In genomic region chr12:112147365-112147764, GRCm38 (mm10) we compare ENCODE assay signal across 9 mouse cellular contexts. TPM values are rescaled to one million over a fixed set of nuclear protein-coding genes. Genes with fewer than 3 reads are reported as not detected.
DNase-seq lines count a peak whose midpoint lies in the region; ATAC-seq and TF ChIP-seq lines count a peak whose summit lies in the region.
"Had no signal": no experiment of that assay in that cellular context is flagged by ENCODE, and none has a peak within 500 bp of the region (broad histone marks: within the 10 kb centered on the region; RNA-seq: fewer than 3 reads in every experiment).

No protein-coding gene starts in this region.

- no peaks in the 10 kb centered on the region for H3K9me3 ChIP-seq in heart, embryonic 12.5 days (replicated peaks)
- no peaks in the 10 kb centered on the region for H3K9me3 ChIP-seq in limb, embryonic 13.5 days

- DNase-seq in lung, adult 2 months: no peak
- no peak for DNase-seq in lung, postnatal 36 days
- no peak for DNase-seq in left cerebral cortex, adult 8-10 months (ENCODE audit: low spot score in 2 of 2)
- no peak for DNase-seq in gastrocnemius, postnatal 14 days
- DNase-seq in adrenal gland, postnatal 14 days: no peak
- DNase-seq: layer of hippocampus, adult 9-11 months had no signal

- H3K27me3 ChIP-seq in heart, embryonic 12.5 days (replicated peaks): peaks cover 45% of the 10 kb centered on the region
- peaks cover 37% of the 10 kb centered on the region for H3K27me3 ChIP-seq in limb, embryonic 13.5 days
- peaks cover 49% of the 10 kb centered on the region for H3K27me3 ChIP-seq in small intestine, adult 2 months (ENCODE audit: control insufficient read depth, insufficient read depth, low read length)

- peak overlapping the region; percentile 82 for H3K4me3 ChIP-seq in lung, adult 2 months (replicated peaks; ENCODE audit: extremely low read depth, low read depth, low read length)
- H3K4me3 ChIP-seq in heart, embryonic 12.5 days: peak overlapping the region; percentile 59
- peak overlapping the region; percentile 66 for H3K4me3 ChIP-seq in limb, embryonic 13.5 days
- peak overlapping the region; percentile 54 for H3K4me3 ChIP-seq in small intestine, adult 2 months (ENCODE audit: low read depth, low read length)

- TF ChIP-seq CTCF in lung, adult 2 months (IDR thresholded peaks at IDR 0.05; ENCODE audit: insufficient read depth, low read length): no peak
- TF ChIP-seq CTCF in small intestine, adult 2 months (IDR thresholded peaks at IDR 0.05; ENCODE audit: extremely low read depth, insufficient read length, insufficient replicate concordance, low read depth, low read length): no peak

- intact Hi-C loops in gastrocnemius, postnatal 14 days (cut with DNase I; ENCODE audit: low total_unique reads): loop anchor here (2.0 kb wide), 1 partner anchor 327 kb away; no protein-coding TSS in a partner anchor

- H3K27ac ChIP-seq in heart, embryonic 12.5 days (ENCODE audit: poor library complexity, severe bottlenecking): no peak overlapping the region
- no peak overlapping the region for H3K27ac ChIP-seq in limb, embryonic 13.5 days
- H3K27ac ChIP-seq in small intestine, adult 2 months (ENCODE audit: insufficient read depth, low read depth, low read length): no peak overlapping the region

- no peaks in the 10 kb centered on the region for H3K36me3 ChIP-seq in heart, embryonic 12.5 days
- no peaks in the 10 kb centered on the region for H3K36me3 ChIP-seq in limb, embryonic 13.5 days
- no peaks in the 10 kb centered on the region for H3K36me3 ChIP-seq in small intestine, adult 2 months (ENCODE audit: control insufficient read depth, insufficient read depth, low read length)

- no peak for ATAC-seq in heart, embryonic 12.5 days (ENCODE audit: insufficient number of reproducible peaks, low FRiP score)
- no peak for ATAC-seq in limb, embryonic 13.5 days (ENCODE audit: low FRiP score, low read depth)

- peaks cover 18% of the 10 kb centered on the region for H3K4me1 ChIP-seq in lung, adult 2 months (ENCODE audit: control insufficient read depth, insufficient read depth, low read length)
- H3K4me1 ChIP-seq in heart, embryonic 12.5 days (replicated peaks): peaks cover 68% of the 10 kb centered on the region
- H3K4me1 ChIP-seq in limb, embryonic 13.5 days: peaks cover 88% of the 10 kb centered on the region
- peaks cover 5% of the 10 kb centered on the region; the same call in 1 of the 2 replicates for H3K4me1 ChIP-seq in small intestine, adult 2 months (ENCODE audit: control insufficient read depth, insufficient read depth, insufficient read length, low read length)

- peak overlapping the region; percentile 92 for H3K4me2 ChIP-seq in heart, embryonic 12.5 days
- peak overlapping the region; percentile 94 for H3K4me2 ChIP-seq in limb, embryonic 13.5 days (replicated peaks)

- H3K9ac ChIP-seq in heart, embryonic 12.5 days: peak overlapping the region; percentile 69
- H3K9ac ChIP-seq in limb, embryonic 13.5 days: peak overlapping the region; percentile 81

- 35% methylated on average over 5 of the region's 5 CpGs for WGBS in lung, adult 2 months
- 41% methylated on average over 5 of the region's 5 CpGs for WGBS in heart, embryonic 12.5 days
- WGBS in limb, embryonic 13.5 days: 34% methylated on average over 5 of the region's 5 CpGs
- WGBS in small intestine, adult 2 months: 59% methylated on average over 5 of the region's 5 CpGs

- no peak for TF ChIP-seq POLR2A in lung, adult 2 months (IDR thresholded peaks at IDR 0.05; ENCODE audit: borderline replicate concordance, extremely low read depth, low read depth, low read length)
- no peak for TF ChIP-seq POLR2A in small intestine, adult 2 months (IDR thresholded peaks at IDR 0.05; ENCODE audit: low read depth, low read length)

RNA-seq across cellular contexts. Expression of gene Kif26a, which starts 1.4 kb away (rescaled TPM):
- 28.8 and 32.4 TPM in 2 replicates for polyA plus RNA-seq in lung, adult 2 months (2012; rRNA removed)
- 2.5 and 2.7 TPM in 2 replicates for polyA plus RNA-seq in heart, embryonic 12.5 days (2016; fragmentation: Nextera tagmentation; extraction: Ambion mirVana)
- 5.7 and 6.4 TPM in 2 replicates for polyA plus RNA-seq in limb, embryonic 13.5 days (2015; fragmentation: Nextera tagmentation; extraction: Ambion mirVana)
- 2.1 and 2.7 TPM in 2 replicates for polyA plus RNA-seq in small intestine, adult 2 months (2012; rRNA removed)
- 1 to 10 TPM; 4.8 to 5.7 (median 5.1) TPM for total RNA-seq in left cerebral cortex, adult 8-10 months (2022)
- total RNA-seq in gastrocnemius, postnatal 14 days (2021): 1 to 10 TPM; 8.2 to 8.6 TPM
- total RNA-seq in adrenal gland, postnatal 14 days (2021): 12.8 and 15.4 TPM in 2 replicates

RNA-seq across cellular contexts. Expression of gene Aspg, which starts 40.9 kb away (rescaled TPM):
- 7.5 and 16.8 TPM in 2 replicates for polyA plus RNA-seq in lung, adult 2 months (2012; rRNA removed)
- polyA plus RNA-seq in heart, embryonic 12.5 days (2016; fragmentation: Nextera tagmentation; extraction: Ambion mirVana): 0.45 and 2.2 TPM in 2 replicates
- polyA plus RNA-seq in limb, embryonic 13.5 days (2015; fragmentation: Nextera tagmentation; extraction: Ambion mirVana): 1.5 and 2.1 TPM in 2 replicates
- 2.4 and 14.5 TPM in 2 replicates for polyA plus RNA-seq in small intestine, adult 2 months (2012; rRNA removed)
- 1 to 10 TPM; 1.8 to 8.5 (median 4.9) TPM for total RNA-seq in left cerebral cortex, adult 8-10 months (2022)
- not detected for total RNA-seq in gastrocnemius, postnatal 14 days (2021)
- total RNA-seq in adrenal gland, postnatal 14 days (2021): 40.1 and 40.8 TPM in 2 replicates
